Mouse (Mus musculus) frontal cortex, postnatal 14 days (tissue): ENCODE data around the gene Bicdl1.
"Not testable (repeated sequence)": the region's sequence is repeated elsewhere in the genome, so short reads cannot be mapped to it uniquely, and the experiment has no call there.

ENCODE experiments used
- DNase-seq, 2 experiments: peaks; one replicate each; pipeline ENCODE4 v3.0.0; 2022; ENCODE audit warnings: low spot score in 2 of 2

The Bicdl1 gene

DNA sequence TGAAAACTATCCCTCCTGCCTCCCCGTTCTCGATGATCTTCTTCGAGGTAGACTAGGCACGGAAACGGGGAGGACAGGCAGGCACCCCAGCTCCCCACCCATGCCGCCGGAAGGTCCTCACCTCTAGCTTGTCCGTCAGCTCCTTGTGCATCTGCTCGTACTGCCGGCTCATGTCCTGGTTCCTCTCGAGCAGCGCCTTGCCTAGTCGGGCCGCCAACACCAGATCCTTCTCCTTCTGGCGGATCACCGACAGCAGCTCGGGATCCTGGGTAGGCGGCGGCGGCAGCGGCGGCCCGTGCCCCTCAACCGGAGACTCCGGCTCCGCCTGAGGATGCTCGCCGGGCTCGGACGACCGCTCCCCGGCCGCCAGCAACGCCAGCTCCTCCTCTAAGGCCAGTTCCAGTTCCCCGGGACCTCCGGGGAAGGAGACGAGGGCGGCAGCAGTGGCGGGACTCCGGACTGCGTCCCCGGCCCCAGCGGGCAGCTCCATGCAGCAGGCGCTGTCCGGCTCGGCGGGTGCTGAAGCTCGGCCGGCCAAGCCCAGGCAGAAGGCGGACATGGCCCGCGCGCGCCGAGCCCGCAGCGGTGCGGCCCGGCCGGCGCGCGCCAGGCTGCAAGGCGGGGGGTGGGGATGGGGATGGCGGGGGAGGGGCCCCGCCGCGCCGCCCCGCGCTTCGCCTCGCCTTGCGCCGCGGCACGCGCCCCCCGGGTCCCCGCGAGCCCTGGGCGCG, at the start of gene Bicdl1:
Gene Bicdl1 (minus strand): TSS at position 621 of the 731 bp plus-strand sequence.
- peak; percentile 40 to 47 for DNase-seq

DNA sequence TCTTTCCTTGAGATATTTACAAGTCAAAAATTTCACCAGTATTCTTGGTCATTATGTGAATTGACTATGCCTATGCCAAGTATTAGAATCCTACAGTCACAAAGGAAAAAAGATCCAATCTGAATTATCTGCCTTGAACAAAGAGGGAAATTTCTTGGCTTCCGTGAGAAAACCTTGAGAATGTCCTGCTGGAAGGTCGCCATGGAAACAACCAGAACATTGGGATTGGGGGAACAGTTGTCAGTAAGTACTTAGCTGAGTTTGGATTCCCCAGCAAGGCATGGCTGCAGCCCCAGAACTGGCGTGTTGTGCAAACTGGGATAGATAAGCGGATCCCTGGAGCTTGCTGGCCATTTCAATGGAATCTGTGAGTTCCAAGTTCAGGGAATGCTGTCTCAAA, 45.5 kb upstream of the Bicdl1 start:
- no peak for DNase-seq

DNA sequence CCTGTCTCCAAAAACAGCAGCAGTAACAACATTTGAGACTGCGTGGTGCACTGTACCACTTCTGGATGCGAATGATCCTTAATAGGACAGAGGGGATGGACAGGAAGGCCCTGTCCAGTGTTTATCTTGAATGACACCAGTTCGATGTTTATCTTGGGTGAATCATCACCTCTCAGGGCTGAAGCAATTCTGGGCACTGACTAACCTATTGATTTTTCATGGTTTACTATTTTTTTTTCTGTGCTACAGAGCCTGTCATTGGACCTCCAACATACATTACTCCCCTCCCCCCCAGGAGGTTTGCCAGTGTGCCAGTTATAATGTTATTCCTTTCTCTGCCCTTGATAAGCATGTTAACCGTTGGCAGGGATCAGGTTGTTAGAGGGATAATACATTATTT, 43.9 kb upstream of the Bicdl1 start:
- no peak for DNase-seq

DNA sequence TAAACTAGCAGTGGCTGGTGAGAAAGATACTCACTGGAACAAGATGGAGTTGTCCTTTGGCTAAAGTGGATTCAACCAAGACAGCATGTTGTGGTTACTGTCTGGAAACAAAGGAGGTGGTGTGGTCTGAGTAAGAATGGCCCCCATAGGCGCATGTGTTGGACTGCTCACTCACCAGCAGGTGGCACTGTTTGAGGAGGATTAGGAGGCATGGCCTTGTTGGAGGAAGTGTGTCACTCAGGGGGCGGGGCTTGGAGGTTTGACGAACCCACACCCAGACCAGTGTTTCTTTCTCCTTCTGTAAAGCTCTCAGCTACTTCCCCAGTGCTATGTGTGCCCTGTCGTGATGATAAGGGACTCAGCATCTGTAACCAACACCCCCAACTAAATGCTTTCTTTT, 38.6 kb upstream of the Bicdl1 start:
- DNase-seq: no peak

- DNase-seq: no peak
Measured at GRCm38 (mm10) chr5:115769116-115769515, 37.7 kb upstream of the Bicdl1 start.

GRCm38 (mm10) chr5:115766821-115767220, 35.4 kb upstream of the Bicdl1 start:
- no peak for DNase-seq

DNA sequence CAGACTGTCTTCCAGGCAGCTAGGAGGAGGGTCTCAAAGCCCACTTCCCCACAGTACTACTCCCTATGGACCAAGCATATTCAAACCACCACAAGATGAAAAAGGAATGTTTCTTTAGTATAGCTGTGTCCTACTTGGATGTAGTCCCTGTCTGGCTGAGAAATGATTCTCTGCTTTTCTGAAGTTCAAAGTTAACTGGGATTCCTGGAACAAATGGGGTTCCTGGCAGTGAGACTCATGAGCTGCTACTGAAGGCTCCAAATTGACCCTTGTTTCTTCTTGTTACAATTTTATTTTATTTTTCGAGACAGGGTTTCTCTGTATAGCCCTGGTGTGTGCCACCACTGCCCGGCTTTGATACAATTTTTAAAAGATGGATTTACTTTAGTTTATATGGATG, 32.6 kb upstream of the Bicdl1 start:
- DNase-seq: no peak

GRCm38 (mm10) chr5:115760903-115761302, 29.5 kb upstream of the Bicdl1 start:
- no peak for DNase-seq

DNA sequence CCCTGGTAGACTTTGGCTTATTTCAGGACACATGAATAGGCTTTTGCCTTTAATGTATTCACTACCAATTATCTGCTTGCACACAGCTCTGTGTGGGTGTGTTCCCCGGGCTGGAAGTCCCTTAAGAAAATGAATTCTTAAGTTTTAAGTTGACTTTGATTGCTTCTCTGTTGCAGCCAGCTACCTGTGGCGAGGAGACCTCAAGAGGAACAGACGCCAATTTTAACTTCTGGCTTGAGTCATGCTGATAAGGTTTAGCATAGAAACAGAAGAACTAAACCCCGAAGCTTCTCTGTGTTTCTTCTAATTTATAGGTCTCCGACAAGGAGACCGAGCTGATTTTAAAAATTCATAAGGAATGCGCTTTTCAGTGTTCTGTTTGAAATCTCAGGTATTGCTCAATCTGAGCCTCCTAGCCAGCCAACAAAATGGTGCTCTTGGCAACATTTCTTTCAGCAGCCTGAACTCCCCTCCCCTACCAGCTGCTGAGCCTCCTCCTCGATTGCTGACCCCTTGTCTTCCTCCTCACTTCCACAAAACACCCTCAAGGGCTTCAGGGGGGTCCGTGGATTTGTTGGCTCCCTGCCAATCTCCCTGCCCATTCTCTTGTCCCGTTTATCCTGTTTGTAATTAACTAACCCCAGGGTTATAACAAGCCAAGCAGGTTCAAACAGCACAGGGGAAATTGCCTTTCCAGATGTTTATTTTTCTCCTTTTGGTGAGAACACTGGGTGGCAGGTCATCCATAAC, 27.2 kb upstream of the Bicdl1 start:
- DNase-seq: no peak

DNA sequence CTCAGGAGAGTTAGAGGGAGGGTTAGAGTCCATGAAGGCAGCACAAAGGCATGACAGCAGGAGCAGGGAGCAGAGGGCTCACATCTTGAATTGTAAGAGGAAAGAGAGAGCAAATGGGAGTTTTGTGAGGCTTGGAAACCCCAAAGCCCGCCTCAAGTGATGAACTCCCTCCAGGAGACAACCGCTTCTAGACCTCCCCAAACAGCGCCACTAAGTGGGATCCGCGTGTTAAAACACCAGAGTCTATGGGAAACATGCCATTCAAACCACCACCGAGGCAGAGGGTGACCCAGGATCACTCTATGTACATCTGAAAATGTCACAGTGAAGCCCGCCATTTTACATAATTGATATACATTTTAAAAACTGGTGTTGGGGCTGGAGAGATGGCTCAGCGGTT, 26.1 kb upstream of the Bicdl1 start:
- no peak for DNase-seq

DNA sequence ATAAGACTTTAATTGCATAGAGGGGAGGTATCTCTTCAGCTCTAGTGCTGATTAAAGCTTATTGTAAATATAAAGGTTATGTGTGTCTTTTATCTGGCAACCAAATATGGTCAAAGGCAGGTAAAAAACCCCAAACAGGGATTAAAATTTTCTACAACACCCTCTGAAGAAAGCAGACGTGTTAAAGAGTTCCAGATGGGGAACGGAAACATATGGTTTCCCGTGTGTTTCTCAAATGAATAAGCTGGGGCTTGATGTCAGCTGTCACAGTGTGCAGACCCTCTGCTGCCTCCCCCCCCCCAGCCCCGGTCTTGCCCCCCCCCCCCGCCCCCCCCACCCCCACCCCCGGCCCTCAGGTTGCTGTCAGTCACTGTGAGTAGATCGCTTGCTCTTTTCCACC, 24.1 kb upstream of the Bicdl1 start:
- DNase-seq: no peak

DNA sequence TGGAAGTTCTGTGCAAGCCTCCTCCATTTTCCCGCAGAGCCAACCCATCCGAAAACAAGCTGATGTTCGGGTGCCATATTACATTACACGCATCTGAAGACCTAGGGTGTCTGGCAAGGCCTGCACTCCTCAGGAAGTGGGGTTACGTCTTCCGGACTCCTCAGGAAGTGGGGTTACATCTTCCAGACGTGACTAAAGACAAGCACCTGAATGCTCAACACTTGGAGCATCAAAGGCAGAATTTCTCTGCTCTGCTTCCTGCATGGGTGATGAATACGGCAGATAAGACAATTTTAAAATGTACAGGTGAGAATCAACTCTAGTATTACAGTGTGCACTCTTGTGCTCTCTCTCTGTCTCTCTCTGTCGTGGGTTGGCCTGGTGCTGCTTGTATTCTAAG, 23.4 kb upstream of the Bicdl1 start:
- no peak for DNase-seq

DNA sequence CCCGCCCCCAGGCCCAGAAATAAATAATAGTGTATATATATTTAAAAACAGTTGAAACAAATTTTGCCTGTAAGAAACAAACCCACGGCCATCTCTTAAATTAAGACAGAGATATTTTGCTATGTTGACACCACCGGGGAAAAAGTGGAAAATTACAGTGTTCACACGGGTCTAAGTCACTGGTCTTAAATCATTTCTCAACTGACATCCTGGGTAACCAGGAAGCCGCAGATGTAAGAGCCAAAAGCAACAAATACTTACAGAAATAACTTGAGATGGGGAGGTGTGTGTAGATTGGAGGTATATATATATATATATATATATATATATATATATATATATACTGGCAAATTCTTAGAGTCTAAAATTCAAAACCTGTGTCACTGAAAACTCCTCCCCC, 21.5 kb upstream of the Bicdl1 start:
- DNase-seq: no peak

DNA sequence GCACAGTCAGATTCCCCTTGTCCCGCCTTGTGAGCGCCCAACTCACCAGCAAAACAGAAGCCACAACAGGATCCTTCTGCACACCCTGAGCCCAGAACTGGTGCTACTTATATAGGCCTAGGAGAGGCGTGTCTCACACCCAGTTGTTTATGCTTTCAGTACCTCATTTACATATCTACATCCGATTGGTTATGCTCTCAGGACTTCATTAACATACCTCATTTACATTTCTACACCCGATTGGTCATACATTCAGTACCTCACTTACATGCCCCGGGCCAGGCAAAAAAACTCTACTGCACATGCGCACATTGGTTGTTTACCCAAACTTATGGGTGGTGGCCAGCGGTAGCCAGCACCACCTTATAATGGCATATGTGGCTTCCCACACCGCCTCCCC, 20.5 kb upstream of the Bicdl1 start:
- DNase-seq: not testable (repeated sequence)

GRCm38 (mm10) chr5:115748316-115748715, 16.9 kb upstream of the Bicdl1 start:
- DNase-seq: no peak

DNA sequence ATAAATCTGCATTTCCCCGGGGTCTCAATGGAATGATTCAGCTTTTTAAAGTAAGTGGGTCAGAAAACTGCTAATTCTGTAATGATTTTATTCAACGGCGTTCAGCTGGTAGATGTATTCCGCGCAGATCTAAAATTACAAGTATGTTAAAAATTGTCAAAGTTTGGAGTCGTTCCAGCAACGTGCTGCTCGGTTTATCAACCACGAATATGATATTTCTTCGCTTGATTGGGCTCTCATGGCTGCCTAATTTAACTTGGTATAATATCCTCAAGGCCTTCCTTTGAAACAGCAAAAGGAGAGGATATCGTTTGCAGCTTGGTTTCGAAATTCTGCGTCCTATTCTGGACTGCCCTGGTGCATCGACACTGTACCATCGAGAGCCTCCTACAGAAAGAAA, 13.9 kb upstream of the Bicdl1 start:
- DNase-seq: no peak

GRCm38 (mm10) chr5:115738032-115738431, 6.6 kb upstream of the Bicdl1 start:
- DNase-seq: no peak

DNA sequence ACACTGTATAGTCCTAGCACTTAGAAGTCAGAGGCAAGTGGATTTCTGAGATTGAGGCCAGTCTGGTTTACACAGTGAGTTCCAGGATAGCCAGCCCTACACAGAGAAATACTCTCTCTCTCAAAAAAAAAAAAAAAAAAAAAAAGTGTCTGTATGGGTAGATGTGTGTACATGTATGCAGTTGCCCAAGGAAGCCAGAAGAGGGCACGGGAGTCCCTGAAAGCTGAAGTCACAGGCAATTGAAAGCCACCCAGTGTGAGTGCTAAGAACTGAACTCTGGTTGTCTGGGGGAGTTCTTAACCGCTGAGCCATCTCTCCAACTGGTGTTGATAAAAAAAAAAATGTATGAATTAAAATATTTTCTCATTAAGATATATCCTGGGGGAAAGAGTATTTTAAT, 3.1 kb upstream of the Bicdl1 start:
- DNase-seq: no peak

GRCm38 (mm10) chr5:115732849-115733216, 1.4 kb upstream of the Bicdl1 start:
- no peak for DNase-seq

DNA sequence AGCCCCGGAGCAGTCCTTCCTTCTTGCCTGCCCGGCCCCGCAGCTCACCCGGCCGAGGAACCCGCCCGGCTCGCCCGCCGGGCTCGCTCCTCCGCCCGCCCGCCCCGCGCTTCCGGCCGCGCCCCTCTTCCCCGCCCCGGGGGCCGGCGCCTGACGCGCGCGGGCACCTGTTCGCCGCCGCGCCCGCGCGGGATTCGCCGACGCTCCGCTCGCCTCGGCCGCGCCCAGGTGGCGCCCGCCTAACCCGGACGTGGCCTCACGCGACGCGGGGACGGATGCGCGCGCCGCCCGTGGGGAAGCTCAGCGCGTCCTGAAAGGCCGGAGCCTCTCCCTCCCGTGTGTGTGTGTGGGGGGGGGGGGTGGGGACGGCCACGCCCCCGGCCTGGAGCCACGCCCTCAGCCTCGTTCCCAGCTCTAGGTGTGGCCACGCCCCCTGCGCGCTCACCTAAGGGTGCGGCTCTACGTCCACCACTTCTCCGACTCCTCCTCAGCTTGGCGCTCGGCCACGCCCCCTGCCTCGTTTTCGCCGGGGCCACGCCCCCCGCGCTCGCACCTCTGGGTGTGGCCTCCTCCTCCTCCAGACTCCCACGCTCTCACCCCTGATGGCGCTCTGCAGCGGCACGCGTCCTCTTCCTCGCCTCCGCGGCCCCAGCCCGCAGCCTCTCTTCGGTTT, 891 bp upstream of the Bicdl1 start:
- DNase-seq: peak; percentile 94 to 95

DNA sequence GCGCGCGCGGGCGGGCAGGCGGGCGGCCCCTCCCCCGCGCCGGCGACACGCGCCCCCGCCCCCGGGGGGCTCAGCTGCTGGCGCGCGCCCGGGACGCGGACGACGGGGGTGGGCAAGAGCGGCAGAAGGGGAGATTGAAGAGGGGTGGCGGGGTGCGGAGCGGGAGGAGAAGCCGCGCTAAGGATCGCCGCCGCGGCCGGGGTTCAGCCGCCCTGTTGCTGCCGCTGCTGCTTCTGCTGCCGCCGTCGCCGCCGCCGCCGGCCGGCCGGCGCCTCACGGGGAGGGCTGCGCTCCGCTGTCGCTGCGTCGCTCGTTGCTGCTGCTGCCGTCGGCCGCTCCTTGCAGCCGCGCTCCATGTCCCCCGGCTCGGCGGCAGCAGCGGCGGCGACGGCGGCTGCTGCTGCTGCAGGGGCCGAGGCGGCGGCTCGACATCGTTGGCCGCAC, 333 bp upstream of the Bicdl1 start:
- DNase-seq: peak in 1 of 2 experiments; percentile 14

- DNase-seq: no peak
Measured at GRCm38 (mm10) chr5:115730314-115730713, 1.1 kb downstream of the Bicdl1 start.

DNA sequence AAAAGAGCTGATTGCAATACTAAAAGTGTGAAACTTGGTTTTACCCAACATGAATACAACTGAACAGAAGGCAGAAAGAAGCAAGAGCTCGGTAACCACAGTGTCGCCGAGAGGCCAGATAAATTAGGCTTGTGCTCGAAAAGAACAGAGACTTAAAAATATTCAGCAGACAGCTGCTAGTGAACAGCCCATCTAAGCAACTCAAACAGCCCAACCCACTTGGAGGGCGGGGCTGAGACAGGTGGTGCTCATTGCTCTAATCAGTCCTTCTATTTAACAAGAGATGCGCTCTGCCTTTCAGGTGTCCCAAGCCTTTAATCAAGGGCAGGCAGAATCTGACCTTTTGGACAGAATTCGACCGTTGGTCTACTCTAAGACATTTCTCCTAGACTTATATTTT, 4.8 kb downstream of the Bicdl1 start:
- DNase-seq: no peak
